Mouse (Mus musculus) testis, adult 2 months (tissue): ENCODE data around the gene Lgi4.

Experiments used
- CTCF ChIP-seq: fragments of 200-500 bp; IDR thresholded peaks from 2 replicates; pipeline ENCODE4 v1.5.1; 2012; ENCODE audit warnings: low read depth, mild to moderate bottlenecking, inconsistent platforms, low read length, moderate library complexity; ENCODE audit not compliant: control insufficient read depth, insufficient read depth, insufficient replicate concordance
- POLR2A ChIP-seq: fragments of 200-500 bp; IDR thresholded peaks from 2 replicates; pipeline ENCODE4 v1.6.1; 2012; ENCODE audit warnings: low read depth, mild to moderate bottlenecking, inconsistent platforms, low read length, moderate library complexity; ENCODE audit not compliant: control insufficient read depth

DNA sequence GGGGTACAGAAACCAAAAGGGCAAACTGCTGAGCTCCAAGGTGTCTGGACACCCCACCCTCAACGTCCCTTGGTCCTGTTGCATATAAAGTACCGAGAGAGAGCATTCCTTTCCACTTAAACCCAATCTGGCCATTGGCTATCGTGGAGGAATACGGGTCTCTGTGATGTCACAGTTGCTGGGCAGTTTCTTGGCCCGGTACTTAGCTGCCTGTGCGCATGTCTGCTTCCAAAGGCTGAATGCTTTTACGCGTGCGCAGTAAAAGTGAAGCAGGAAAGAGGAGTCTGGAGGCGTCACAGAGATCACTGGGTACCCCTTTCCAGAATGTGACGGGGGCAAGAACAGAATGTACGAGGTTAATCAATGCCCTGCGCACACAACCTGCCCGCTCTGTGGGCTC lies 10.3 kb downstream of the Lgi4 start:
- no peak for TF ChIP-seq CTCF
- TF ChIP-seq POLR2A = no peak
